Mouse (Mus musculus) liver, embryonic 14.5 days (tissue): Measurements from ENCODE around the gene Dlgap4.

Experiments used
- CTCF ChIP-seq: IDR thresholded peaks from 2 replicates; pipeline ENCODE4 v1.5.1; 2016; ENCODE audit warnings: antibody characterized with exemption, low read depth, control low read depth
- EP300 ChIP-seq: IDR thresholded peaks from 2 replicates; pipeline ENCODE4 v1.6.1; 2016; ENCODE audit warnings: antibody characterized with exemption, low read depth

DNA sequence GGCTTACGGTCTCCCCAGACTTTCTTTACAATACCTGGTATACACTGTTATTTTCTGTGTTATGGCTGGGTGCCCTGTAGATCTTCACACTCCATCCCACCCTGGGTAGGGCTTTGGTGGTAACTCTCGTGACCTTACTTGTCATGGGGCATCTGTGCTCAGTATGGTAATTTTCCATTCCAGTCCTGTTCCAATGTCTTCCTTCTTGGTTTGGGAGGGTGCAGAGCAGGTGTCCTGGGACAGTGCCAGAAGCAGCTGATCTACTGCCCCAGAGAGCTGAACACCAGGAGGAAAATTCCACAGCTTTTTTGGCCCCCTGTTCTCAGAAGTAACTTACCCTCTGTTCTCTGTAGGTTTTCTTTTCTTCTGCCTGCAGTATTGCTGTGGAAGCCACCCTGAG lies 47.0 kb upstream of the Dlgap4 start:
- no peak for TF ChIP-seq CTCF
- TF ChIP-seq EP300 = no peak
